Mouse (Mus musculus): ENCODE results near the gene Kifc3. TPM values are rescaled to one million over a fixed set of nuclear protein-coding genes. Genes with fewer than 3 reads are reported as not detected.
"Not testable (repeated sequence)": the region's sequence is repeated elsewhere in the genome, so short reads cannot be mapped to it uniquely, and the experiment has no call there.

The Kifc3 gene
- polyA plus RNA-seq, 3 experiments from 2014 or later, result 0.40 to 1.1 TPM; not detected in 1

DNA sequence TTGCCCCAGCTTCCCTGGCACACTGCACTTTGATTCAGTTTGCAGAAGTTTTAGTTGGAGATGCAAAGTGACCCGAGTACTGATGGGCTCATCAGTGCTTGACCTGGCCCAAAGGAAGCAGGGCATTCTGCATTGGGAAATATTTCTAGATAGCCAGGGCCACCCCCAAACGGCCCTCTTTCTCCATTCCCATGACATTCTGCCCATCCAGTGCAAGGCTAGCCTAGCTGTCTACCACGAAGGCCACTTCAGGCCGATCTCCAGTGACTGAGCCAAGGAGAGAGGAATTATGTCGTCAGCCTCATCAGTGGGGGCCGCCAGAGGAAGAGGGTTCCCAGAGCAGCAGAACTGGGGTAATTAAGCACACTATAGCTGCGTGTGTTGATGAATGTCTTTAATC is 1.1 kb downstream of the Kifc3 start:
- ATAC-seq, result no peak

DNA sequence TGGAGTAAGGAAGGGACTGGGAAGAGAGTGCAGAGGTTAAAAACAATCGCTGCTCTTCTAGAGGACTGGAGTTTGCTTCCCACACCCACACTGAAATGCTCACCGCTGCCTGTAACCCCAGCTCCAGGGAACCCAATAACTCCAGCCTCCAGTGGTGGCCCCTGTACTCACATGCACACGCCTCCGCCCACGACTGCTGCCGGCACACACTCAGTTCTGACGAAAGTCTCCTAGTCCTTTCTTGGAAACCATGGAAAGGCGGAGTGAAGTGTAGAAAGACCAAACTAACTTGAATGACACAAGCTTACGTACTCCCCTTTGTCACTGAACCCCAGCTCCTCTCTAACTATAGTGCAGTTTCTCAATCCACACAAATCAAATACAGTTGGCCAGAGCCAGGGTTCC is 2.6 kb downstream of the Kifc3 start:
- no peak for ATAC-seq

DNA sequence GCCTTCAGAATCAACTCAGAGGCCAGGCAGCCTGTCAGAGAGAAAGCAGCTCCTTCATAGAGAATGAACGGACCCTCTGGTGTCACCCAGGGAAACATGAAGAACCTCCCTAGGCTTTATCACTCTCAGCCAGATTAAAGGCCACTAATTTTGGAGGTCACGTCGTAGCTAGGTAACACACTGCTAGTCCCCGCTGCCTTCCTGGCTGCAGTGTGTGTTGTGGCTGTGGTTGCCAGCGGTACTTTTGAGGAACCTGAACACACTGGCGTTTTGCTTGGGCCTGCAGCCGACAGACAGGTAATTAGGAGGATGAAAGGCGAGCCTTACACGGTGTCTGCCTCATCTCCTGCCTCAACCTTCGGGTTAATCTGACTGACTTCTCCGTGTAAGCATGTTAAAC is 6.9 kb downstream of the Kifc3 start:
- no peak for ATAC-seq

DNA sequence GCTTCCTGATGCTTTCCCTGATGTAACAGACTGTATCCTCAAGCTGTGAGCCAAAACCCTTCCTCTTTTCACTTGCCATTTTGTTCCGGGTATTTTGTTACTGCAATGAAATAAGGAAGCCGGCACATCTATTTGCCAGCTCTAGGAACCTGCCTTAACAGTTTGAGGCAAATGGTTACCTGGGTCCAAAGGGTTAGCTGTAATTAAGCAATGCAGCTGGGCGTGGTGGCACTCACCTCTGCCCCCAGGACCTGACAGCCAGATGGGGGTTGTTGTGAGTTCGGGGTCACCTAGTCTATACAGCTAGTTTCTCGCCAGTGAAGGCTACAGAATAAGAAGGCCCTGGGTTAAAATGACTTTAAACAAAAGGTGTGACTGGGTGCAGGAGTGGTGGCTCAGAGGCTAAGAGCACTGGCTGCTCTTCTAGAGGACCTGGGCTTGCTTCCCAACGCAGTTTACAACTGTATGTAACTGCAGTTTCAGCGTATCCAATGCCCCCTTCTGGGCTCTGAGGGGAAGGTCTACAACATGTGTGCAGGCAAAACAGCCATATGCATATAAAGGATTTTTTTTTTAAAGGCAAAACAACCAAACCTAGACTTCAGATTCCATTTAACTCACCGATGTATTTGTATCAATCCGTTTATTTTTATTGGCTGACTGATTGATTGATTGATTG is 11.0 kb downstream of the Kifc3 start:
- no peak for ATAC-seq

DNA sequence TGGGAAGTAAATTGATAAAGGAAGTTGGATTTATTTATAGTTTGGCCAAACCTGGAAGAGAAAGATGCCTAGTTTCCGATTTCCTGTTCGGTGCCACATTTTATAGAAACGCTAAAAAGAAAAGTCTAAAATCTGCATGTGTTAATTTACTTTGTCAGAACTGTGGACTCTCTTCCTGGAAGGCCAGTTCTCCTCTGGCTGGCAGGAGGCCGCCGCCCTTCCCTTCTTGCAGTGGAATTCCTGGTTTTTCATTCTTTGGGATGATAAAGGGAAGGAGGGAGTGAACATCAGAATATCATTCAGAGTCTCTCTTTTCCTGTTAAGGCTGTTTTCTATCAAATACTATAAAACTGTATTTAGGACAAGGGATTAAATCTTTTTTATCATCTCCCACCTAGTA is 15.0 kb downstream of the Kifc3 start:
- no peak for ATAC-seq

DNA sequence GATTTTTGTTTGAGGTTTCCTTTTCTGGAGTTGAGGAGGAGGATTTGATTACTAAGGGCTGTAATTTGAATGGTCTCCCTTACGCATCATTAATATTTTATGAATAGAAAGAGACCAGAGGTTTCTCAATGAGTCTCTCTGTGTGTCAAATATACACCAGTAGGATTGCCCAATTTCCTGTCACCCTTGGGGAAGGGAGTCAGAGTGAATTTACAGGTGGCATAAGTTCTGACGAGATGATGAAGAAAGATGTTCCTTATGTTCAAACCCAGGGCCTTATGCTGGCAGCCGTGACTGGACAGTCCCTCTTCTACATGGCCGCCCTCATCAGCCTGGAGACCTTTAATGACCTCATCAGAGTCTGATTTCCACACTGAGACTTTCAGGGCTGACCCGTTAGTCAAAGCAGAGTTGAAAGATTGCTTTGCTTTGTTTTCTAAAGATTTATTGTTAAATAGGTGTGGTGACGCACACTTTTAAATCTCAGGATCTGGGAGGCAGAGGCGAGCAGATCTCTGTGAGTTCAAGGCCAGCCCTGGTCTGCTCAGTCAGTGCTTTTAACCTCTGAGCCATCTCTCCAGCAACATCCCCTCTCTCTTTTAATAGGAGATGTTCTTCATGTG is 16.6 kb downstream of the Kifc3 start:
- ATAC-seq, result no peak

DNA sequence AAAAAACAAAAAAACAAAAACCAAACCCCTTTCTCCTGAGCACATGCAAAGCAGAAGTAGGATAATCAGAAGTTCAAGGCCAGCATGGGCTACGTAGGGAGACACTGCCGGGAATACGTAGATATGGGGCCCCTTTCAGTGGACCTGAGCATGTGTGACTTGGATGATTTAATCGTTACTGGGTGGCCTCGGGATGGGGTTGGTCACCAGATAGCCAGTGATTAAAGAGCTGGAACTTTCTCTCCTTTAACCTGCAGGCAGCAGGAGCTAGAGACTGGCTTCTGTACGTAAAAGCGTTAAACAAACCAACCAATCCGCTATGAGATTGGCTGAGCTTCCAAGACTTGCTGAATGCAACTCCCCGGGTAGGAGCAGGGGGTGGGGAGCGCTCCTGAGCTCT is 17.5 kb downstream of the Kifc3 start:
- ATAC-seq, result no peak

DNA sequence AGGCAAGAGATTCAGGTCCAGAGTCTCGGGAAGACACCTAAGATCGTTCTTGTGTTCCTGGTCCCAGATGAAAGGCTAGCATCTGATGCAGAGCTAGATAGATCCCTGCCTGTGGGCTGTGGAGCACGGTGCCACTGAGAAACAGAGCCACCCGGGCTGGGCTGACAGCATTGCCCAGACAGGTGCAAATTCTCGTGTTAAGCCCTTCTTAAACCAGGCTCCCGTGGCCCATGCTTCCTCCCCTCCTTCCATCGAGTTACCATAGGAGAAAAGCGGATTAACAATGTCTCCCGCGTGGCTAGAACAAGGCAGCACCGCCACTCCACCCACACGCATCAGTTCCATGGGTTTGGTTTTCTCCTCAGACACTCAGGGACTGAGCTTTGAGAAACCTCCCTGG is 18.4 kb downstream of the Kifc3 start:
- ATAC-seq, result no peak

DNA sequence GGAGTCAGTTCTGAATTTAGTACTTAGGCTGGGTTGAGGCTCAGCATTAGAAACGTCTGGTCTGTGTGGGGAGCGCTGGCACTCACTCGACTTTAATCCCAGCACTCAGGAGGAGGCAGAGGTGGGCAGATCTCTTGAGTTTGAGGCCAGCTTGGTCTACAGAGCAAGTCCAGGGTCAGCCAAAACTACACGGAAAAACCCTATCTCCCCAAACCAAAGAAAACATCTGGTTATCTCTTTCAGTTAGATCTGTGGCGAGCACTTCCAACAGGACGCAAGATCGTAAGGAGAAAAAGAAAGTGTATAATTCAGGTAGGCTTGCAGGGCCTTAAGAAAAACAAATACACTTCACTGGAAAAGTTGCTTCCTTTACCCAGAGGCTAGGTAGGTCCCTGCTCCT is 20.8 kb downstream of the Kifc3 start:
- ATAC-seq, result no peak

DNA sequence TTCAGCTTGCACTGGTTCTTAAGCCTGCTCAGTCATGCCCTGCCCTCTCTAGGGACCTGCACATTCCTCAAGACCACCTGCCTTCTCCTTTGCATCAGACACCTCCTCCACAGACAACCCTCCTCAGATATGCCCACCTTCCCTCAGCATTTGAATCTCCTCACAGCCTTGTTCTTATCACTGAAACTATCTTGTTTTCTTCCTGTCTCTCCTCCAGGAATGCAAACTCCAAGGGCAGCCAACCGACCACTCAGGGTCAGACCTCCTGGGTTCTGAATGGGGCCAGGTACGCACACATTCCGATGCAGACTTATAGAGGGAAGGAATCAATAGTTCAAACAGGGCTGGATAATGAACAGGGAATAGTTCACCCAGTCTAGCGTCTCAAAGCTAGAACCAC is 24.4 kb downstream of the Kifc3 start:
- no peak for ATAC-seq

DNA sequence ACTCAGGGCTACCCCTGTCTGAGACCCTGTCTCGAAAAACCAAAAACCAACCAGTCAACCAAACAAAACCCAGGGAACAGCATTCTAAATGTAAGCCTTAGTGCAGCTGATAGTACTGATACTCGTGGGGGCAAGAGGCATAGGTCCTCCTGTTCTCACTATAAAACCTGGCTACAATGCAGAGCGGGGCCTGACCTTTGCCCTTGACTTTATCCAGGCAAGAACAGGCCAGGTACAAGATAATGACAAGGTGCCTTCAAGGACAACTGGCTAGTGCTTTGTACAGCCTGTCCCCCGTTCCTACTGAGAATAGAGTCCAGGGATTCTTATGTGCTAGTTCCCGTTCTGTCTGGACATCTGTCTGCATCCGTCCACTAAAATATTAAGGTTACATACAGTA is 25.6 kb downstream of the Kifc3 start:
- no peak for ATAC-seq

DNA sequence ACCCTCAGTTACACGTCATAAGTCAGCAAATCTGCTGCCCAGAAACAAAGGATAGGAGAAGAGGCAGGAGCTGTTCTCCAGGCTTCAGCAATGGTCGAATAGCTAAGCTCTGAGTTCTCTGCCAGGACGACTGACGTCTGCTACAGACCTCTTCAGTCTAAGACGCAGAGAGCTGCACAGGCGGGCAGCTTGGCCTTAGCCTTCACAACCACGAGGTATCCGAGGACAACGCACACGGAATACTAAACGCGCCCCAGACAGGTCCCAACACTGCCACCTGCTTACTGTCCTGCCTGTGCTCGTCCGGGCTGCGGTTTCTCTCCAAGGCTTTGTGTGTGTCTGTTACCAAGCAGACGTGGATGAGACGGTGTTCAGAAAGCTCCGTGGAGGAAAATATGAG is 26.8 kb downstream of the Kifc3 start:
- ATAC-seq, result no peak

DNA sequence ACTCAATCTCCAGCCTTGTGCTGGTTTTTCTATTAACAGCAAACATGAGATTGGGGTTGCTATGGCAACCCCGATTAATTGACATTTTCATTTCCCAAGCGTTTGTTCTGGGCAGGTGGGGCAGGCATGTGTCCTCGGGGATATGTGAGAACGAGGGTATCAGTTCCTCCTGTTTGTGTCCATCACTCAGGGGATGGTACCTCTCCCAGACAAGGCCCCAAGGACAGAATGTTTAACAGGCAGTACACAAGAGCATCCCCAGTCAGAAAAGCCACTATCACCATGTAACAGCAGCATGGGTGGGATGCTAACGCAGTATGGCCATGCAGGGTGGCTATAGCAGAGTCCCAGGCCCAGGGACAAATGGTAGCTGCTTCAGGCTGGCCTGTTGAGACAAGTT is 27.3 kb downstream of the Kifc3 start:
- no peak for ATAC-seq

DNA sequence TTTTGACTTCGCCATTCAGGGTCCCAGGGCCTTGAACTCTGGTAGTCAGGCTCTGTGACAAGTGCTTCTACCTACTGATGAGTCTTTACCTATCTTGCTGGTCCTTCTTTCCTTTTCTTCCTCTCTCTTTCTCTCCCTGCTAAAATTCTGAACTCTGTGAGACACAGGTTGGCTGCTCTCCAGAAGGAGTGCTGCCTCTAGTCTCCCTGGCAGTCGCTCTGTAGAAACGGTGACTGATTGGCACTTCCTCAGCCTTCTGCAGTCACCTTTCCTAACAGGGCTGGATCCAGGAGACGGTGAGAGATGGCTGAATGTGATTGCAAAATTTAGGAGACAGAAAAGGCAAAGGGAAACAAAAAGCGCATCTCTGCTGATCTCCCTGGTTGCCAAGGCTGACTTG is 30.2 kb downstream of the Kifc3 start:
- ATAC-seq, result no peak

DNA sequence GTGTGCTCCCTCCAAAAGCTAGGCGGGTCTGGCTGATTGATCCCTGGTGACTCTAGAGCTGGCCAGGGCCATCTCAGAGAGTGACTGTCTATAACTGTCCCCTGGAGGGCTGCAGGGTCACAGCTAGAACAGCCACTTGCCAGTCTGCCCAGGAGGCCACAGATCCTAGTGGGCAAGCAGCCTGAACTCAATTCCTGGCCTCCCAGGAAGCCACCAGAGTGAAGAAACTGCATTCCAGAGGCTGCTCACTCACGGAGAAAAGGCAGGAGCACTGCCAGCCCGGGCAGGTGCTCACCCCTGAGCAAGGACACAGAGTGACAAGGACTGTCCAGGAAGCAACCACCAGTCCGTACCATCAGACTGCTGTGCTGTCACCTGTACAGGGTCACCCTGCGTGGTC is 34.9 kb downstream of the Kifc3 start:
- no peak for ATAC-seq

DNA sequence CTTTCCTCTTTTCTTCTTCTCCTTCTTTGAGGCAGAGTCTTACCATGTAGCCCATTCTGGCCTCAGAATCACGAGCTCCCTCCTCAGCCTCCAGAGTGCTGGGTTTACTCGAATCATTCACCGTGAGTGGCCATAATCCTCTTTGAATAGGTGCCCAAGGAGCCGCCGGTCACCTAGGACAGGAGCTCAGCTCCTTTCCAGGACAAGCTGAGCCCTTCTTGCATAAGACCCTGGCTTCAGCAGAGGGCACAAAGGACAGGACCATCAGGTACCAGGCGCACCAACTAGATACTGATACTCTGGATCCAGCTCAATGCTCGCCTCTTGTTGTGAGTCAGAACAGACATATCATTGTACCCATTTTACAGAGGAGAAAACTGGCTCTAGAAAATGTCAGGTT is 36.2 kb downstream of the Kifc3 start:
- no peak for ATAC-seq

DNA sequence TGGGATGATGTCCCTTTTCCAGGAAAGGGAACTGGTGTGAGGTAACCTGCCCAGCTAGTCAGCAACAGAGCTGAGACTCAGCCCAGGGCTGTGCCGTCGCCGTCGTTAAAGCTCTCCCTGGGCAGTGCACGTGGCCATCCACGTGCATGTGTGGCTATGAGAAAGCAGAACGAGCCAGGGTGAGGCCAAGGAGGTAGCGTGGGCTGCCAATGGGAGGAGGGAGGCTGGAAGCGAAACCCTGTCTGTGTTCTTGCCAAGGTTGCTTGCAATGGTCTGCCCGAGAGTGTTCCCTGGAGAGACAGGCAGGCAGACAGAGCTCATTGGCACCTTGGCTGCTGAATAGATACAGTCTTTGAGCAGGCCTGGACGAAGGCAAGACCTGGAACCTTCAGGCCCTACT is 36.7 kb downstream of the Kifc3 start:
- ATAC-seq, result no peak

DNA sequence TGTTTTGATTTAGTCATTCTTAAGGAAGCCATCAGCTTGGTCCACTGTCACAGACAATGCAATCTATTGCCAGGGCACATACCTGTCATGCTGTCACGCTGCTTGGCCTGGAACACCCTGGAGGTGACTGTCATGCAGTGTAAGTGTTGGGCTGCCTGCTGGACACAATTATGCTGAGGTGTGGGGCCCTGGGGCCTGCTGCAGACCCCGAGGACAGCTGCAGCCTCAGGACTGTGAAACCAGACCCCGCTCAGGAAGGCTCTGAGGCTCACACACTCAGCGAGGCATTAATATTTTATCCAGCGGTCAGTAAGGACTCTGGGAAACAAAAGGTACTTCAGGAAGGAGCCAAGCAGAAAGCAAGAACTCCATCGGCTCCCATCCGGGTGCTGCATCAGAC is 38.1 kb downstream of the Kifc3 start:
- no peak for ATAC-seq

DNA sequence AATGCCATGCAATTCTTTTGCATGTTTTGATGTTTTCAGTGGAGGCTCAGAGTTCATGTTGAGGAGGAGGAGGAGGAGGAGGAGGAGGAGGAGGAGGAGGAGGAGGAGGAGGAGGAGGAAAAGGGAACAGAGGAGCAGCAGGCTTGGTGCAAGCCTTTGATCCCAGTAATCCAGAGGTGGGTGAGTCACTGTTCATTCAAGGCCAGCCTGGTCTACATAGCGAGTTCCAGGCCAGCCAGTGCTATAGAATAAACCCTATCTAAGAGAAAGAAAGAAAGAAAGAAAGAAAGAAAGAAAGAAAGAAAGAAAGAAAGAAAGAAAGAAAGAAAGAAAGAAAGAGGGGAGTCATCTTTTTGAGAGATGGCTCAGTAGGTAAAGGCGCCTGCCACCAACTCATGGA is 38.6 kb downstream of the Kifc3 start:
- not testable (repeated sequence) for ATAC-seq

DNA sequence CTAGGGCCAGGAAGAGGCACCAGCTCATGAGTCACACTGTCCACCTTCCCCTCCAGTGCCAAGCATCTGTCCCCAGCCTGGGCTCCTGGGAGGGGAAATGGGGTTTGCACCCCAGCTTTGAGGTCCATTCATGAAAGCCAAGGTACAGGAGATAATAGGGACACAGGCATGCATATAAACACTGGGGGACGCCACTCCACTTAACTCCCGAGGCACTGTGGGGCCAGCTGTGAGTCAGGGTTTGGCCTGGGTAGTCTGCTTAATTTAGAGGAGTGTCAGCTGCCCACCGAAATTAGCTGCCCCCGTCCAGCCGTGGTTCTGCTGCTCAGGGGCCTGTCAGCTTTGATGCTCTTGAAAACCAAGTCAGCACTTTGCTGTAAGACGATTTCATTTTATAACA is 39.8 kb downstream of the Kifc3 start:
- no peak for ATAC-seq

DNA sequence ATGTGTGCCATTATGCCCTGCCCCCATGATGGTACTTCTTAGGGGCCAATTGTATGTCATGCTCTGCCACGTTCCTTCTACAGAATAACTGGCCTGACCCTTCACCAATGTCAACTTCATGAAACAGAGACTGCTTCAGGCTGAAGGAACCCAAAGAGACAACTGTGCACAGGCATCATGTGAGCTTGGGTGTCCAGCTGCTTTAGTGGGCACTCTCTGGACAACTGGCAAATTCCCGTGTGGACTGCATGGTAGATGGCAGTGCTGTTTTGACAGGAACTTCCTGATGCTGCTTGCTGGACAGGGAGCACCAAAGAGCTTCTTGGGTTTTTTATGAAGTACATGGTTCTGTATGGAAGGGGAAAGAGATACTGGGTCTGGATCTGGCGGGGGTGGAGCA is 43.3 kb downstream of the Kifc3 start:
- no peak for ATAC-seq

DNA sequence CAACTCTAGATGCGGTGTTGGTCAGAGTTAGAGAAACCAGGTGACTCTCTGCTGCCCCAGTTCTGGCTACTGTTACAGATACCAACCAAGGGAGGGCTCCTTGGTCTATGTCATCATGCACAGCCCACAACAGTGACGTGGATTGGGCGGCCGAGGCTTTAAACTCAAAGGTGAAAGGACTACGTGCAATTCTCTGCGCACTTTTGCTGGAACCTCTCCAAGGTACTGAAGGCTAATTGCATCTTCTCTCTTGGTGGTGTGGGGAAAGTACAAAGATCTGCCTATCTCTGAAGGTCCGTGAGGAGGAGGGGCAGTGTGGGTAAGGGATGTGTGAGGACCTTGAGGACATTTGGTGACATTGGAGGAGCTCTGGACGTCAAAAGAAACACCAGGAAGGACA is 44.0 kb downstream of the Kifc3 start:
- no peak for ATAC-seq

DNA sequence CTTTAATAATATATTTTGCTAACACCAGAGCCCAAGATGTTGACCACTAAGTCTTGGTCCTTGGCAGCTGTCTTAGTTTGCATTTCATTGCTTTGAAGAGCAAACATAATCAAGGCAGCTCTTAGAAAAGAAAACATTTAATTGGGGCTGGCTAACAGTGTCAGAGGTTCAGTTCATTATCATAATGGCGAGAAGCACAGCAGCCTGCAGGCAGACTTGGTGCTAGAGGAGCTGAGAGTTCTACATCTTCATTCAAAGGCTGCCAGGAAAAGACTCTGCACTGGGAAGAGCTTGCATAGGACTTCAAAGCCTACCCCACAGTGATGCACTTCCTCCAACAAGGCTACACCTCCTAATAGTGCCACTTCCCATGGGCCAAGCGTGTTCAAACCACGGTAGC is 45.5 kb downstream of the Kifc3 start:
- no peak for ATAC-seq

DNA sequence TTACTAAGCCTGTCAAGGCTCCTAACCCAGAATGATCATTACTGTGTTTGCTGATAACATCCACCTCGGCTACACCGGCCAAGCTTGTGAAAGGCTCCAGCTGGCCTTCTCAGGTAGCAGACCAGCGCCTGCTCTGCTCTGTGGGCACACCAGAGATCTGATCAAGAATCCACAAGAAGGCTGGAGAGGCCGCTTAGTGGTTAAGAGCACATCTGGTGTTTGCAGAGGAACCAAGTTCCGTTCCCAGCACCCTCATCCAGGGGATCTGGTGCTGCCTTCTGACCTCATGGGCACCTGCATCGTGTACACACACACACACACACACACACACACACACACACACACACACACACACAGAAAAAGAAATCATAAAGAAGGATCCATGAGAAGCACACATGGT is 46.5 kb downstream of the Kifc3 start:
- ATAC-seq, result no peak

DNA sequence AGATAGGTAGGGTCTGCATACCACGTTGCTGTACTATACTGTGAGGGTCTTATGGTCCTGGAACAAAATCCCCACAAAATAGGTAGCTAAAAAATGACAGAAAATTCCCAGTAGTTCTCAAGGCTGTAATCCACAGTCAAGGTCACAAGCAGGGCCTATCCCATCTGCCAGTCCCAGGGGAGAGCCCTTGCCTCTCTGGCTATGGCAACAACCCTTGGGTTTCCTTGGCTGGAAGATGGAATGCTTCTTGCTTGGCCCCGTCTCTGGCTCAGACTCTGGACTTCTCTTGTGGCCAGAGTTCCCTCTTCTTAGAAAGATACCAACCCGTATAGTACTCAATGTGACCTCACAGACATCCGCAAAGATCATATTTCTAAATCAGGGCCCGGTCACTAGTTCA is 47.3 kb downstream of the Kifc3 start:
- ATAC-seq, result no peak
